Mouse (Mus musculus): ENCODE measurements at regions not wholly inside any gene's neighbourhood (a gene's known extent, or its start where the extent isn't known, plus 50 kb on each side); places are given as distances from the start of the nearest gene placed in this dataset.

- TF ChIP-seq CTCF (IDR thresholded peaks at IDR 0.05; ENCODE audit: control insufficient read depth, insufficient read depth, low read length) (no peak), POLR2A (IDR thresholded peaks at IDR 0.05; ENCODE audit: borderline replicate concordance, control insufficient read depth, low read depth, low read length) (no peak)
Measured at GRCm38 (mm10) chr1:184126909-184127308, 92.8 kb upstream of the 1700056E22Rik start.

All from bone marrow, adult 2 months (tissue).